ENCODE assay signal across 8 mouse cellular contexts in the genomic region with DNA sequence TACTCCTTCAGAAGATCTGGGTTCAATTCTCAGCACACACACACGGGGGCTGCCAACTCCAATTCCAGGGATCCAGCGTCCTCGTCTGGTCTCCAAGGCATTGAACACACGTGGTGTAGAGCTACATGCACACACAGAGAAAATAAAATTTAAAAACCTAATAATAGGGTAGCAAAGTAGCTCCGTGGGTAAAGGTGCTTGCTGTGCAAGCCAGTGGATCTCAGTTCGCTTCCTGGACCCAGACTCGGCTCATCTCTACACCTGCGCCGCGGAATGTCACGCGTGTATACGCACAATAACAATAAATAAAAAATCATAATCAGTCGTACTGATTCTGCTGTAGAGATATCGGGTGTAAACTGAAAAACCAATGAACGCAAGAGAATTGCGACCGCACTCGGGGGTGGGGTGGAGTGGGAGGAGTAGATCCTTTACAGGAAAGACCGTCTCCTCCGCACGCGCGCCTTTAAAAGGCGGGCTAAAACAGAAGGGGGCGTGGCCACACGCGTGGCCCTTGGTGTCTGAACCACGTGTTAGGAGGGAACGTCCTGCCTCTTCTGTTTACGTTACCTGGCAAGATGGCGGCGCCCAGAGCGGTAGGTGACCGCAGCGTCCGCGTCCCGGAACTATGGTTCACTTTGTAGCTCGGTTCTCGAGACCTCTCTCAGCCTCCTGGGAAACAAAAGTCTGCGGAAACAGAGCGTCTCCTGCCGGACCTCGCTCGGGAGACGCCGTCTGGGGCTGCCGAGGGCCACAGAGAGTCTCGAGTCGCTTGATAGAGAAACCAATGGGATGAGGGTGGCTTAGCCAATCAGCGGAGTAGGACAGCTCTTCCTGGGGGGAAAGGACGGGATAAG. TPM values are rescaled to one million over a fixed set of nuclear protein-coding genes. Genes with fewer than 3 reads are reported as not detected.
DNase-seq lines count a peak whose midpoint lies in the region; ATAC-seq lines count a peak whose summit lies in the region.

A gene (plus strand): TSS at position 550 of the 857 bp plus-strand sequence.

- peak within 1 kb of the TSS; percentile 55 for H3K27ac ChIP-seq in hindbrain, embryonic 16.5 days (ENCODE audit: low read depth, low read length)
- peak within 1 kb of the TSS; percentile 51 for H3K27ac ChIP-seq in macrophage

- peak within 1 kb of the TSS; percentile 61 for H3K4me3 ChIP-seq in hindbrain, embryonic 16.5 days (ENCODE audit: low read length)
- peak within 1 kb of the TSS; percentile 95 for H3K4me3 ChIP-seq in macrophage (ENCODE audit: inconsistent target)

- no peaks in the 10 kb centered on the region for H3K36me3 ChIP-seq in hindbrain, embryonic 16.5 days (ENCODE audit: control insufficient read depth, insufficient read depth, low read length)
- peaks cover 3% of the 10 kb centered on the region; the same call in 1 of the 2 replicates for H3K36me3 ChIP-seq in macrophage (ENCODE audit: inconsistent target)

- under 1% methylated on average over 53 of the region's 53 CpGs for WGBS in hindbrain, embryonic 16.5 days
- 1% methylated on average over 51 of the region's 53 CpGs for WGBS in macrophage (ENCODE audit: missing documents)

- peaks cover 3% of the 10 kb centered on the region for H3K4me1 ChIP-seq in hindbrain, embryonic 16.5 days (ENCODE audit: control insufficient read depth, insufficient read depth, low read depth, low read length)

- H3K27me3 ChIP-seq in hindbrain, embryonic 16.5 days (replicated peaks; ENCODE audit: control insufficient read depth, insufficient read depth, low read length): no peaks in the 10 kb centered on the region

- peak within 1 kb of the TSS; percentile 53 for H3K4me2 ChIP-seq in hindbrain, embryonic 16.5 days (ENCODE audit: low read length)

- ATAC-seq in hindbrain, embryonic 16.5 days: peak; percentile 97

- peak within 1 kb of the TSS; percentile 57 for H3K9ac ChIP-seq in hindbrain, embryonic 16.5 days (ENCODE audit: low read depth, low read length)

- peak; percentile 92 for DNase-seq in WW6 (ENCODE audit: low read depth, low spot score)
- DNase-seq in cerebellum, postnatal 4 days (ENCODE audit: low spot score in 2 of 2): peak; percentile 84 to 88
- peak; percentile 94 for DNase-seq in gastrocnemius, adult 18-20 months (ENCODE audit: low spot score)
- DNase-seq in left cerebral cortex, adult 18-20 months (ENCODE audit: low spot score in 2 of 2): peak; percentile 93 to 94
- peak; percentile 95 for DNase-seq in right cerebral cortex, adult 18-20 months
- DNase-seq in urinary bladder, postnatal 10 days (ENCODE audit: low spot score): peak; percentile 71

- H3K9me3 ChIP-seq in hindbrain, embryonic 16.5 days (ENCODE audit: control insufficient read depth, low read length): no peaks in the 10 kb centered on the region

- H3K79me2 ChIP-seq in macrophage (ENCODE audit: inconsistent target): no peaks in the 10 kb centered on the region

RNA-seq across cellular contexts. Expression of the gene that starts here (rescaled TPM):
- 10 to 100 TPM; 38.7 to 43.2 TPM for total RNA-seq in gastrocnemius, adult 18-20 months (2021)
- 51.4 and 52.0 TPM in 2 replicates for polyA plus RNA-seq in hindbrain, embryonic 16.5 days (2015; fragmentation: Nextera tagmentation; extraction: Ambion mirVana)
- 10 to 100 TPM; 49.6 to 52.2 TPM for total RNA-seq in left cerebral cortex, adult 18-20 months (2021)
- total RNA-seq in macrophage (2018; cell fraction: chromatin; rRNA removed): 10 to 100 TPM; 13.8 to 78.6 (median 38.9) TPM
- 10 to 100 TPM in 24 of 26 experiments, 1 to 10 TPM in 2; 7.8 to 19.9 (median 15.7) TPM for total RNA-seq in macrophage (2018; cell fraction: cytosol; rRNA removed)
- total RNA-seq in macrophage (2018; cell fraction: nucleus; rRNA removed): 10 to 100 TPM; 10.5 to 69.6 (median 29.7) TPM
- polyA plus RNA-seq in macrophage (2018): 13.2 to 21.2 TPM (median 16.4 TPM) in 3 replicates

Comparison
In these comparisons a context has a peak if more than half of its experiments do, and no peak if none do; other contexts are left out.
1. Peak in every context shown above with its lines: DNase-seq, ATAC-seq, H3K4me3 ChIP-seq and H3K27ac ChIP-seq.